Mouse (Mus musculus): ENCODE measurements around the gene Thbs2.
"Not testable (repeated sequence)": the region's sequence is repeated elsewhere in the genome, so short reads cannot be mapped to it uniquely, and the experiment has no call there.

DNA sequence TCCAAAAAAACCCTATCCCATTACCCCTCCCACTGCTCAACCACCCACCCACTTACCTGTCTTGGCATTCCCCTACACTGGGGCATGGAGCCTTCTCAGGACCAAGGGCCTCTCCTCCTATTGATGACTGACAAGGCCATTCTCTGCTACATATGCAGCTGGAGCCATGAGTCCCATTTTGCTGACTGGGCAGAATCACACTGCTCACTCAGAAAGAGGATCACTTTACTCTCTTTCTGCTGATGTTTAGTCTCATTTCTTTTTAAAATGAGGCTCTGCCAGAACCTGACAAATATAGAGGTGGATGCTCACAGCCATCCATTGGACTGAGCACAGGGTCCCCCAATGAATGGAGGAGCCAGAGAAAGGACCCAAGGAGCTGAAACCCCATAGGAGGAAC lies 73.0 kb downstream of the Thbs2 start:
- TF ChIP-seq CTCF (IDR thresholded peaks at IDR 0.05; ENCODE audit: low read depth); EP300 (optimal IDR thresholded peaks at IDR 0.05): not testable (repeated sequence)

Measured in stomach, postnatal 0 days (tissue).